8 mouse cellular contexts compared by ENCODE assay signal in the genomic region with DNA sequence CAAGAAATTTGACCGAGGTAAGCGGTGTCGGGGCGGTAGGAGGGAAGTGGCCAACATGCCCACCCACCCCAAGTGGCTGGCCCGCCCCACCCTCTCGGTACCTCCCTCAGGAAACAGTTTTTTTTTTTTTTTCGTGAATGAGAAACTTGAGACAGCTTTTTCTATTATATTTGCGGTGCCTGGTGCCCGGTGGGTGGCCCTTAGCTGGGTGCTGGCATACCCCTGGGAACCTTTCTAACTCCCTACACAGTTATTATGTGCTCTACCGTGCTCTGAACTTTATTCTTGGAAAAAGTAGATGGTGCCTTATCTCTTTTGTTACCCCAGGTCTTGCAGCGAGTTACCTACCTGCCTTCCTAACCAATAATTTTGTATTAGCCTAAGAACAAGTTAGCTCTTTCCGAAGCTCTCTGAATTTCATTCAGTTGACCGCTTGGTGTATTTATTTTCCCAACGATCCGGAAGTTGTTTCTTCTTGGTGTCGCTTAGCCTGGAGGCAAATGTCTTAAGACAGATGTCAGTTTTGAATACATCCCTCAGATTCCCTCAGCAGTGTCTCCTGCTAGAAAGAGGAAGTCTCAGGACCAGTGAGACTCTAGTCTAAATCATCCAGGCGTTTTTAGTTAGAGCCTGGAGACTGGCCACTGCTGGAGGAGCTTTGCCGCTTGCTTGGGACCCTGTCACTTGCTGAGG. TPM values are rescaled to one million over a fixed set of nuclear protein-coding genes. Genes with fewer than 3 reads are reported as not detected.
DNase-seq lines count a peak whose midpoint lies in the region; ATAC-seq and TF ChIP-seq lines count a peak whose summit lies in the region.

No protein-coding gene starts in this region.

- TF ChIP-seq POLR2A in olfactory bulb, adult 2 months (IDR thresholded peaks at IDR 0.05; ENCODE audit: insufficient read depth, low read depth, low read length) = no peak

- H3K4me3 ChIP-seq in lung, embryonic 15.5 days = peak overlapping the region; percentile 68
- peak overlapping the region; percentile 69 for H3K4me3 ChIP-seq in embryonic facial prominence, embryonic 11.5 days (ENCODE audit: low read depth, low read length)
- H3K4me3 ChIP-seq in intestine, postnatal 0 days (ENCODE audit: low read depth, low read length) = peak overlapping the region; percentile 68
- peak overlapping the region; percentile 77 for H3K4me3 ChIP-seq in olfactory bulb, adult 2 months (ENCODE audit: insufficient read depth, low read depth, low read length)

- peak overlapping the region; percentile 67 for H3K9ac ChIP-seq in lung, embryonic 15.5 days
- H3K9ac ChIP-seq in embryonic facial prominence, embryonic 11.5 days (replicated peaks; ENCODE audit: low read length) = peak overlapping the region; percentile 83
- peak overlapping the region; percentile 62 for H3K9ac ChIP-seq in intestine, postnatal 0 days (ENCODE audit: low read depth, low read length)

- peaks cover 30% of the 10 kb centered on the region for H3K4me1 ChIP-seq in lung, embryonic 15.5 days
- H3K4me1 ChIP-seq in embryonic facial prominence, embryonic 11.5 days (ENCODE audit: control insufficient read depth, insufficient read depth, low read length) = peaks cover 4% of the 10 kb centered on the region; the same call in 1 of the 2 replicates
- 0 out of 2 replicates have a peak, but pooled peaks cover 5% of the 10 kb centered on the region for H3K4me1 ChIP-seq in intestine, postnatal 0 days (replicated peaks; ENCODE audit: control insufficient read depth, insufficient read depth, low read length)
- H3K4me1 ChIP-seq in olfactory bulb, adult 2 months (ENCODE audit: control insufficient read depth, insufficient read depth, low read length) = peaks cover 25% of the 10 kb centered on the region

- ATAC-seq in lung, embryonic 15.5 days (ENCODE audit: borderline replicate concordance, extremely low read depth, low FRiP score, low TSS enrichment) = peak; percentile 24
- ATAC-seq in embryonic facial prominence, embryonic 11.5 days (replicated peaks; ENCODE audit: insufficient number of reproducible peaks, low FRiP score, low TSS enrichment, low read depth) = peak; percentile 4; the same call in 1 of the 2 replicates
- no peak for ATAC-seq in intestine, postnatal 0 days

- TF ChIP-seq CTCF in intestine, postnatal 0 days (IDR thresholded peaks at IDR 0.05; ENCODE audit: low read depth) = no peak
- TF ChIP-seq CTCF in olfactory bulb, adult 2 months (IDR thresholded peaks at IDR 0.05; ENCODE audit: insufficient read depth, low read depth, low read length) = no peak

- under 1% methylated on average over 18 of the region's 18 CpGs for WGBS in lung, embryonic 15.5 days
- WGBS in embryonic facial prominence, embryonic 11.5 days = 2% methylated on average over 18 of the region's 18 CpGs
- WGBS in intestine, postnatal 0 days = 2% methylated on average over 18 of the region's 18 CpGs
- under 1% methylated on average over 18 of the region's 18 CpGs for WGBS in olfactory bulb, adult 2 months

- H3K27me3 ChIP-seq in lung, embryonic 15.5 days = no peaks in the 10 kb centered on the region
- no peaks in the 10 kb centered on the region for H3K27me3 ChIP-seq in embryonic facial prominence, embryonic 11.5 days (ENCODE audit: control insufficient read depth, insufficient read depth, low read length)
- no peaks in the 10 kb centered on the region for H3K27me3 ChIP-seq in intestine, postnatal 0 days (replicated peaks; ENCODE audit: control insufficient read depth, insufficient read depth, low read length)

- peak overlapping the region; percentile 91 for H3K4me2 ChIP-seq in lung, embryonic 15.5 days
- peak overlapping the region; percentile 89 for H3K4me2 ChIP-seq in embryonic facial prominence, embryonic 11.5 days (ENCODE audit: low read depth, low read length)
- H3K4me2 ChIP-seq in intestine, postnatal 0 days (replicated peaks; ENCODE audit: low read depth) = peak overlapping the region; percentile 92

- H3K27ac ChIP-seq in lung, embryonic 15.5 days = peak overlapping the region; percentile 97
- peak overlapping the region; percentile 88 for H3K27ac ChIP-seq in embryonic facial prominence, embryonic 11.5 days (replicated peaks; ENCODE audit: low read depth, low read length)
- H3K27ac ChIP-seq in intestine, postnatal 0 days (ENCODE audit: low read depth, low read length) = peak overlapping the region; percentile 97
- no peak overlapping the region for H3K27ac ChIP-seq in olfactory bulb, adult 2 months (ENCODE audit: insufficient read depth, low read depth, low read length)

- H3K36me3 ChIP-seq in lung, embryonic 15.5 days = peaks cover 18% of the 10 kb centered on the region; the same call in 1 of the 2 replicates
- peaks cover under 1% of the 10 kb centered on the region; the same call in 1 of the 2 replicates for H3K36me3 ChIP-seq in embryonic facial prominence, embryonic 11.5 days (replicated peaks; ENCODE audit: control insufficient read depth, insufficient read depth, low read depth, low read length)
- H3K36me3 ChIP-seq in intestine, postnatal 0 days (ENCODE audit: control insufficient read depth, insufficient read depth) = peaks cover 12% of the 10 kb centered on the region

- DNase-seq in lung, postnatal 25 days (ENCODE audit: low spot score) = no peak
- DNase-seq in embryonic facial prominence, embryonic 11.5 days (ENCODE audit: low spot score) = peak; percentile 36
- no peak for DNase-seq in T-cell, adult 2 months (ENCODE audit: low spot score)
- DNase-seq in thymus, adult 18-20 months = no peak
- no peak for DNase-seq in kidney, postnatal 36 days

- no peaks in the 10 kb centered on the region for H3K9me3 ChIP-seq in lung, embryonic 15.5 days
- no peaks in the 10 kb centered on the region for H3K9me3 ChIP-seq in embryonic facial prominence, embryonic 11.5 days (replicated peaks; ENCODE audit: control insufficient read depth, low read length)
- no peaks in the 10 kb centered on the region for H3K9me3 ChIP-seq in intestine, postnatal 0 days (ENCODE audit: control insufficient read depth)

RNA-seq across cellular contexts. Expression of a gene that starts 0.6 kb away (rescaled TPM):
- polyA plus RNA-seq in lung, embryonic 15.5 days (2015; fragmentation: Nextera tagmentation; extraction: Ambion mirVana) = 7.2 and 8.6 TPM in 2 replicates
- polyA plus RNA-seq in embryonic facial prominence, embryonic 11.5 days (2014; fragmentation: Nextera tagmentation; extraction: Ambion mirVana) = 13.0 and 14.8 TPM in 2 replicates
- 5.4 and 6.1 TPM in 2 replicates for polyA plus RNA-seq in intestine, postnatal 0 days (2015; fragmentation: Nextera tagmentation; extraction: Ambion mirVana)
- not detected in 2 replicates for polyA plus RNA-seq in olfactory bulb, adult 2 months (2012; ENCODE audit: insufficient read depth, insufficient read length, low replicate concordance, missing spikeins)

RNA-seq across cellular contexts. Expression of a gene that starts 0.7 kb away (rescaled TPM):
- polyA plus RNA-seq in lung, embryonic 15.5 days (2015; fragmentation: Nextera tagmentation; extraction: Ambion mirVana) = 86.6 and 101 TPM in 2 replicates
- polyA plus RNA-seq in embryonic facial prominence, embryonic 11.5 days (2014; fragmentation: Nextera tagmentation; extraction: Ambion mirVana) = 120 and 124 TPM in 2 replicates
- 52.9 and 54.2 TPM in 2 replicates for polyA plus RNA-seq in intestine, postnatal 0 days (2015; fragmentation: Nextera tagmentation; extraction: Ambion mirVana)
- polyA plus RNA-seq in olfactory bulb, adult 2 months (2012; ENCODE audit: insufficient read depth, insufficient read length, low replicate concordance, missing spikeins) = not detected in 2 replicates

RNA-seq across cellular contexts. Expression of a gene that starts 14.8 kb away (rescaled TPM):
- polyA plus RNA-seq in lung, embryonic 15.5 days (2015; fragmentation: Nextera tagmentation; extraction: Ambion mirVana) = 3.8 and 4.1 TPM in 2 replicates
- 1.5 and 1.7 TPM in 2 replicates for polyA plus RNA-seq in embryonic facial prominence, embryonic 11.5 days (2014; fragmentation: Nextera tagmentation; extraction: Ambion mirVana)
- 2.3 TPM in 2 replicates for polyA plus RNA-seq in intestine, postnatal 0 days (2015; fragmentation: Nextera tagmentation; extraction: Ambion mirVana)
- not detected in 2 replicates for polyA plus RNA-seq in olfactory bulb, adult 2 months (2012; ENCODE audit: insufficient read depth, insufficient read length, low replicate concordance, missing spikeins)

RNA-seq across cellular contexts. Expression of a gene that starts 16.2 kb away (rescaled TPM):
- 0.51 and 0.68 TPM in 2 replicates for polyA plus RNA-seq in lung, embryonic 15.5 days (2015; fragmentation: Nextera tagmentation; extraction: Ambion mirVana)
- polyA plus RNA-seq in embryonic facial prominence, embryonic 11.5 days (2014; fragmentation: Nextera tagmentation; extraction: Ambion mirVana) = 0.48 TPM in 1 of 2 replicates, not detected in the other
- 2.4 and 2.7 TPM in 2 replicates for polyA plus RNA-seq in intestine, postnatal 0 days (2015; fragmentation: Nextera tagmentation; extraction: Ambion mirVana)
- not detected in 2 replicates for polyA plus RNA-seq in olfactory bulb, adult 2 months (2012; ENCODE audit: insufficient read depth, insufficient read length, low replicate concordance, missing spikeins)

RNA-seq across cellular contexts. Expression of a gene that starts 25.1 kb away (rescaled TPM):
- polyA plus RNA-seq in lung, embryonic 15.5 days (2015; fragmentation: Nextera tagmentation; extraction: Ambion mirVana) = 4.9 and 6.3 TPM in 2 replicates
- polyA plus RNA-seq in embryonic facial prominence, embryonic 11.5 days (2014; fragmentation: Nextera tagmentation; extraction: Ambion mirVana) = 3.9 and 4.4 TPM in 2 replicates
- polyA plus RNA-seq in intestine, postnatal 0 days (2015; fragmentation: Nextera tagmentation; extraction: Ambion mirVana) = 4.7 and 5.0 TPM in 2 replicates
- not detected in 2 replicates for polyA plus RNA-seq in olfactory bulb, adult 2 months (2012; ENCODE audit: insufficient read depth, insufficient read length, low replicate concordance, missing spikeins)
